Mouse (Mus musculus): ENCODE measurements around the gene D17Wsu92e.

D17Wsu92e gene

GRCm38 (mm10) chr17:27790976-27791375, 29.5 kb downstream of the D17Wsu92e start:
- no peak for DNase-seq (ENCODE audit: low spot score in 2 of 2)

- no peak for DNase-seq (ENCODE audit: low spot score in 2 of 2)
Measured at GRCm38 (mm10) chr17:27790015-27790414, 30.4 kb downstream of the D17Wsu92e start.

GRCm38 (mm10) chr17:27788456-27789172, 31.8 kb downstream of the D17Wsu92e start:
- DNase-seq (ENCODE audit: low spot score in 2 of 2) = no peak

- no peak for DNase-seq (ENCODE audit: low spot score in 2 of 2)
Measured at GRCm38 (mm10) chr17:27783567-27783966, 36.9 kb downstream of the D17Wsu92e start.

- no peak for DNase-seq (ENCODE audit: low spot score in 2 of 2)
Measured at GRCm38 (mm10) chr17:27781059-27781687, 39.3 kb downstream of the D17Wsu92e start.

GRCm38 (mm10) chr17:27779755-27780154, 40.7 kb downstream of the D17Wsu92e start:
- no peak for DNase-seq (ENCODE audit: low spot score in 2 of 2)

- peak; percentile 61 to 76 for DNase-seq (ENCODE audit: low spot score in 2 of 2)
Measured at GRCm38 (mm10) chr17:27778671-27779355, 41.6 kb downstream of the D17Wsu92e start.

- DNase-seq (ENCODE audit: low spot score in 2 of 2) = peak; percentile 66 to 78
Measured at GRCm38 (mm10) chr17:27777823-27778222, 42.6 kb downstream of the D17Wsu92e start.

GRCm38 (mm10) chr17:27774198-27774597, 46.2 kb downstream of the D17Wsu92e start:
- DNase-seq (ENCODE audit: low spot score in 2 of 2) = no peak

- no peak for DNase-seq (ENCODE audit: low spot score in 2 of 2)
Measured at GRCm38 (mm10) chr17:27771616-27772015, 48.8 kb downstream of the D17Wsu92e start.

- peak; percentile 75 to 89 for DNase-seq (ENCODE audit: low spot score in 2 of 2)
Measured at GRCm38 (mm10) chr17:27768817-27769542, 51.5 kb downstream of the D17Wsu92e start.

GRCm38 (mm10) chr17:27767543-27767942, 52.9 kb downstream of the D17Wsu92e start:
- no peak for DNase-seq (ENCODE audit: low spot score in 2 of 2)

GRCm38 (mm10) chr17:27767120-27767519, 53.3 kb downstream of the D17Wsu92e start:
- no peak for DNase-seq (ENCODE audit: low spot score in 2 of 2)

GRCm38 (mm10) chr17:27765066-27765465, 55.4 kb downstream of the D17Wsu92e start:
- DNase-seq (ENCODE audit: low spot score in 2 of 2) = no peak

GRCm38 (mm10) chr17:27764453-27764852, 56.0 kb downstream of the D17Wsu92e start:
- DNase-seq (ENCODE audit: low spot score in 2 of 2) = no peak

GRCm38 (mm10) chr17:27762884-27763283, 57.6 kb downstream of the D17Wsu92e start:
- no peak for DNase-seq (ENCODE audit: low spot score in 2 of 2)

- peak; percentile 68 to 78 for DNase-seq (ENCODE audit: low spot score in 2 of 2)
Measured at GRCm38 (mm10) chr17:27761639-27762336, 58.7 kb downstream of the D17Wsu92e start.

- no peak for DNase-seq (ENCODE audit: low spot score in 2 of 2)
Measured at GRCm38 (mm10) chr17:27760169-27760568, 60.3 kb downstream of the D17Wsu92e start.

GRCm38 (mm10) chr17:27751314-27752202, 68.9 kb downstream of the D17Wsu92e start:
- DNase-seq (ENCODE audit: low spot score in 2 of 2) = no peak

GRCm38 (mm10) chr17:27750451-27750942, 70.0 kb downstream of the D17Wsu92e start:
- no peak for DNase-seq (ENCODE audit: low spot score in 2 of 2)
